Mouse (Mus musculus) heart, postnatal 25 days (tissue): ENCODE data around the gene Gm27235. TPM values are rescaled to one million over a fixed set of nuclear protein-coding genes. Genes with fewer than 3 reads are reported as not detected.
"Not testable (repeated sequence)": the region's sequence is repeated elsewhere in the genome, so short reads cannot be mapped to it uniquely, and the experiment has no call there.

Source experiments
- DNase-seq: peaks from one replicate; pipeline ENCODE4 v3.0.0; 2022; ENCODE audit warnings: low spot score
- intact Hi-C: fragments of 180-260 bp; cut with DNase I; formaldehyde crosslinking; loops from one replicate; pipeline ENCODE4 v1.15.1; 2025
- total RNA-seq, 2 experiments: library from RNA; stranded (reverse); gene quantifications; 2 replicates each; pipeline ENCODE4 v1.2.3; 2021

The Gm27235 gene
- not detected for total RNA-seq

DNA sequence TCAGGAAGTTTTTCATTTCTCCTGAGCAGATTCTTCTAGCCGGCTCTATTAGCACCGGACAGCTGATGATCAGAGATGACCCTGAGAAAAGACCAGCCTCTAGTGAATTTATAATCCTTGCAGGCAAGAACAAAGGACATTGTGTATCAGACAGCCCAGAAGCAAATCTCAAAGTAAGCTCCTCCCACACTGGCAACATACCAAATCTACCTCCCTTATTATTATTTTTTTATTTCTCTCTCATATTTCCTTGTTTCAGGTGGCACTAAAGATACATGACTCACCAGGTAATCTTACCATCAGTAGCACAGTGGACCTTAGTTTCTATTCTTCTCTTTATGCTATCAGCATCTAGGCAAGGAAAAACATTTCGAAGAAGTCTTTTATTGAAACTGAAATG, at the start of gene Gm27235, which contains the start of gene D730048I06Rik:
Gene Gm27235 (minus strand): TSS at position 101 of the 400 bp plus-strand sequence.
Gene D730048I06Rik (minus strand): TSS at position 112 of the 400 bp plus-strand sequence.
- intact Hi-C loops: no loop called here
- DNase-seq: no peak

DNA sequence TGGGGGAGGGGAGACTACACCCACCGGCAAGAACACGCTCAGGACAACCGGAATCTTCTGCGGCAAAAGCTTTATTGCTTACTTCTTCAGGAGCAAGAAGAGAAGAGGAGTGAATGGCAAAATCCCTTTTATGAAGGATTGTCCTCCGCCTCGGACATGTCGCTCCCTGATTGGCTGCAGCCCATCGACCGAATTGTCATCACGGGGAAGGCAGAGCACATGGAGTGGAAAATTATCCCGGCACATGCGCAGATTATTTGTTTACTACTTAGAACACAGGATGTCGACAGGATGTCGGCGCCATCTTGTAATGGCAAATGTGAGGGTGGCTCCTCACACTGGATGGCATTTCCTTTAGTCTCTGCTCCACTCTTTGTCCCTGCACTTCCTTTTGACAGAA, 28.0 kb upstream of the Gm27235 start:
- DNase-seq, intact Hi-C loops: not testable (repeated sequence)

DNA sequence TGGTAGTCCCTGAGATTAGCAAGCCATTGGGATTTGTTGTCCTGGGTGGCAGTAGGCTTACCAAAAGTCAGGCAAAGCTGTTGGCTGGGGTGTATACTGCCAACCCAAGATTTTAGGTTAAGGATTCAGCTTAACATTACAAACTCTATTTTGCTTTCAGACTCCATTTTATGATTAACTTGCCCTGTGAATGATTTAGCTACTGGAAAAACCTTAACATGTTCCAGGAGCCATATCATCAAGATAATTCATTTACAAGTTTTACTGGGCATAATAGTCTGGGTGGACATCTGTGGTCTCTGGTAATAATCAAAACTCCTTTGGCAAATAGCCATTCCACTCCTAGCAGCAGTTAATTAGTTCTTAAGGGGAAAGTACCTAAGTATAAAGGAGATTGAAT, 8.2 kb upstream of the Gm27235 start:
- intact Hi-C loops: no loop called here
- no peak for DNase-seq

DNA sequence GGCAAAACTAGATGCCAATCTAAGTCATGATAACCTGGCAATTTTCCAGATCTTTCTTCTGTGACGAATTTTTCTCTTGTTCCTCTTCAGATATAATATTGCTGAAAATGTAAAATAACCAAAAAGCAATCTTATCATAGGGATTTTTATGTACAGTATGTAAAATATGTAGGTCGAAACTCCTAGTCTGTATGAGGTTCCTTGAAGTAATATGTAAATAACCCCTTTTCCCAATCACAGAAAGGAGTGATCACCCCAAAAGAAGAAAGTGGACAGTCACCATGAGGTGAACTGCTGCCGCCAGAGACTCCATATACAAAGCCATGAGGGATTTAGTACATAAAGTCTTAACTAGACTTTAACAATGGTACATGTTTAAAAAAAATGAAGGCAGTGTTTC, 11.9 kb downstream of the Gm27235 start, which contains the start of gene Gm17727:
Gene Gm17727 (minus strand): TSS at position 101 of the 400 bp plus-strand sequence.
- no peak for DNase-seq
- intact Hi-C loops: no loop called here

DNA sequence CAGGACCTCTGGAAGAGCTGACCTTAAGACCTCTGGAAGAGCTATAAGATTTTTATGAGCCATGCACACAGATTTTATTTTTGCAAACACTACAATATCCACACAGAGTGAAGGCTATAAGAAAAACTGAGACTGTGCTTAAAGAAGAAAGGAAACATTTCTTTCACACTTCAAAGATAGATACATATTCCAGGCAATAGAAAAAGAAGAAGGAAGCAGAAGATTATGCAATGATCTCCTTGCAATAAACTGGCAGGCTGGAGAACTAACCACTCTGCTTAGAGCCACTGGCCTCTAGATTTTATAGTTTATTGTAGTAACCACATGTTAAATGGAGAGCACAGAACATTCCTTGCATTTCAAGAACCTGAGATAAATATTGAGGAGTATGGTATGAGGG, 33.1 kb downstream of the Gm27235 start:
- DNase-seq: no peak
- intact Hi-C loops: no loop called here

DNA sequence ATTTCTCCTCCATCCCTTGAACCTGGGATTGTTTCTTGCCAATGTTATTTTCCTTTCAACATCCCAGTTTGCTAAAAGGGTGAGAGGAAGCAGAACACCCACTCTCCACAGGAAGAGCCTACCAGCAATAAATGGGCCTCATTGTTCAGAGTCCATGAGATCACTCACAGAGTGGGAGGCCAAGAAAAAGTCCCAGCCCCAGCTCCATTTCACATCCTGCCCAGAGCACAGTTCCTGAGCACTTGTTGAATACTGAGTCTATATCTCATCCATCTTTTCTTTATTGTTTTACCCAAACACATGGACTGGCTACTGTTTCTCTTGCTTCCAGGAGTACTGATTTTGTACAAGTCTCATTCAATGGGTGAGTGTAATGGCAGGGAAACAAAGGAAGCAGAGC, 49.2 kb downstream of the Gm27235 start, which contains the start of gene Gm17677:
Gene Gm17677 (plus strand): TSS at position 301 of the 400 bp plus-strand sequence.
- DNase-seq: no peak
- intact Hi-C loops: no loop called here

Other genes starting within 250 kb of the Gm27235 start
- not detected for gene Ddx25, start 231.6 kb downstream of the Gm27235 start, total RNA-seq
- gene Pus3, start 231.5 kb downstream of the Gm27235 start, total RNA-seq: 1 to 10 TPM; 6.6 to 7.5 TPM
- gene Pate2, start 219.8 kb downstream of the Gm27235 start, total RNA-seq: not detected
- gene Hyls1, start 219.7 kb downstream of the Gm27235 start, total RNA-seq: 1 to 10 TPM; 2.2 to 2.6 TPM
- gene Pate4, start 178.2 kb downstream of the Gm27235 start, total RNA-seq: not detected
- gene Pate3, start 141.9 kb downstream of the Gm27235 start, total RNA-seq: not detected
- gene Pate1, start 102.7 kb downstream of the Gm27235 start, total RNA-seq: not detected
- gene Gm17677, start 49.1 kb downstream of the Gm27235 start, total RNA-seq: not detected
- gene Gm17727, start 12.0 kb downstream of the Gm27235 start, total RNA-seq: not detected
- gene D730048I06Rik, start within 50 bp of the Gm27235 start, total RNA-seq: not detected
- gene 9230110F15Rik, start 54.0 kb upstream of the Gm27235 start, total RNA-seq: not detected
- not detected for gene 9230113P08Rik, start 118.3 kb upstream of the Gm27235 start, total RNA-seq